Mouse (Mus musculus) T-helper 1 cell (primary cell): Measurements from ENCODE around the gene 1110008P14Rik.

Experiments used
- in situ Hi-C: fragments of 300-600 bp; cut with MboI, MseI; formaldehyde crosslinking; loops from one replicate; pipeline ENCODE4 v1.15.1; 2025; ENCODE audit warnings: high pct_unique_total_duplicates

Gene 1110008P14Rik

GRCm38 (mm10) chr2:32381775-32382223 lies at the start of gene 1110008P14Rik:
1110008P14Rik (minus strand) TSS chr2:32381938.
- in situ Hi-C loops, result loop anchor here (5.0 kb wide), 1 partner anchor 69 kb away; no protein-coding TSS in a partner anchor

GRCm38 (mm10) chr2:32430701-32431676 lies 49.3 kb upstream of the 1110008P14Rik start:
- in situ Hi-C loops, result no loop called here

- in situ Hi-C loops, result no loop called here
These were observed 47.6 kb upstream of the 1110008P14Rik start for GRCm38 (mm10) chr2:32429215-32429891.

GRCm38 (mm10) chr2:32428262-32428722 lies 46.6 kb upstream of the 1110008P14Rik start:
- in situ Hi-C loops, result no loop called here

- in situ Hi-C loops, result no loop called here
These were observed 46.0 kb upstream of the 1110008P14Rik start for GRCm38 (mm10) chr2:32427720-32428119.

- in situ Hi-C loops, result no loop called here
These were observed 44.4 kb upstream of the 1110008P14Rik start for GRCm38 (mm10) chr2:32426141-32426540.

- in situ Hi-C loops, result no loop called here
These were observed 43.8 kb upstream of the 1110008P14Rik start for GRCm38 (mm10) chr2:32425568-32425967.

GRCm38 (mm10) chr2:32424796-32425195 lies 43.1 kb upstream of the 1110008P14Rik start:
- in situ Hi-C loops, result no loop called here

GRCm38 (mm10) chr2:32423481-32424331 lies 42.0 kb upstream of the 1110008P14Rik start:
- in situ Hi-C loops, result no loop called here

GRCm38 (mm10) chr2:32421851-32422251 lies 40.1 kb upstream of the 1110008P14Rik start:
- in situ Hi-C loops, result no loop called here

GRCm38 (mm10) chr2:32420647-32421046 lies 38.9 kb upstream of the 1110008P14Rik start:
- in situ Hi-C loops, result no loop called here

- in situ Hi-C loops, result no loop called here
These were observed 38.4 kb upstream of the 1110008P14Rik start for GRCm38 (mm10) chr2:32420066-32420608.

- in situ Hi-C loops, result no loop called here
These were observed 37.6 kb upstream of the 1110008P14Rik start for GRCm38 (mm10) chr2:32419359-32419758.

GRCm38 (mm10) chr2:32418430-32419151 lies 36.9 kb upstream of the 1110008P14Rik start:
- in situ Hi-C loops, result no loop called here

- in situ Hi-C loops, result no loop called here
These were observed 35.7 kb upstream of the 1110008P14Rik start for GRCm38 (mm10) chr2:32417486-32417885.

GRCm38 (mm10) chr2:32416556-32416955 lies 34.8 kb upstream of the 1110008P14Rik start:
- in situ Hi-C loops, result no loop called here

- in situ Hi-C loops, result no loop called here
These were observed 34.1 kb upstream of the 1110008P14Rik start for GRCm38 (mm10) chr2:32415801-32416200.

GRCm38 (mm10) chr2:32413936-32414335 lies 32.2 kb upstream of the 1110008P14Rik start:
- in situ Hi-C loops, result no loop called here

- in situ Hi-C loops, result no loop called here
These were observed 31.2 kb upstream of the 1110008P14Rik start for GRCm38 (mm10) chr2:32412742-32413531.
